Mouse (Mus musculus): ENCODE measurements around the gene Zfp865. TPM values are rescaled to one million over a fixed set of nuclear protein-coding genes. Genes with fewer than 3 reads are reported as not detected.

Zfp865 gene
- polyA plus RNA-seq (2016; fragmentation: Nextera tagmentation; extraction: Ambion mirVana) = 2.6 and 2.7 TPM in 2 replicates

DNA sequence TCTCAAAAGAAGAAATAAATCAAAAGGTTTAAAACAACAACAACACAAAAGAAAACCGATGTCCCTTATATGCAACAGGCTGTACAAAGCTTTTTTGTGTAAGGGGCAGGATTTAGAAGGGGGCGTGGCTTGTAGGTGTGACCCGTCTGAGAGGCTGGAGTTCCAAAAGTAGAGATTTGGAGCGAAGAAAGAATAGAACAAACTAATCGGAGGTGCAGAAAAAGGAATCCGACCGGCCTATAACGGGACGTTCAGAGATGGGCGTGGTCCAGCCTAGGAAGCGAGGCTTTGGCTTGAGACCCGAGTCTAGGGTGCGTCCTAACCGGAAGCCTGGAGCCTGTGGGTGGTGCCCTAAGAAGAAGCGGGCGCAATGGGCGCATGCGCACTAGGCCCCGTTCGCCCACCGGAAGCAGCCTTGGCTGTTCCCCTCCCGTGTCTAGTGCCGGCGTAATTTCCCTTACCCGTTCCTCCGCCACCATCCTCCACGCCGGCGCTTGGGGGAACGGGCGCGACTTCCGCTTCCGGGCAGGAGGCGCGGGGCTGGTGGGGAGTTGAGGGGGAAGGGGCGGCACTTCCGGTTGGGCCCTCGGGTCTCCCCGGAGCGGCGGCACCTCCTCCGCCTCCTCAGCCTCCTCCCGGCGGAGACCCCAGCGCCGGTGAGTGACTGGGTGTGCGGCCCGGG lies at the start of gene Zfp865, which contains the start of gene Ccdc106:
Zfp865 (plus strand) TSS at position 377 of the 682 bp plus-strand sequence.
Ccdc106 (plus strand) TSS at position 554 of the 682 bp plus-strand sequence.
- peak; percentile 87 for ATAC-seq
- Histone ChIP-seq H3K27me3 (replicated peaks) (no peaks in the 10 kb centered on the region), H3K9ac (peak within 1 kb of the TSS; percentile 95), H3K9me3 (replicated peaks) (0 out of 2 replicates have a peak, but pooled peaks cover 5% of the 10 kb centered on the region), H3K4me1 (peaks cover 44% of the 10 kb centered on the region), H3K4me2 (peak within 1 kb of the TSS; percentile 76), H3K36me3 (peaks cover 59% of the 10 kb centered on the region), H3K4me3 (peak within 1 kb of the TSS; percentile 88), H3K27ac (peak within 1 kb of the TSS; percentile 97)
- under 1% methylated on average over 44 of the region's 49 CpGs for WGBS (ENCODE audit: insufficient replicate concordance)

DNA sequence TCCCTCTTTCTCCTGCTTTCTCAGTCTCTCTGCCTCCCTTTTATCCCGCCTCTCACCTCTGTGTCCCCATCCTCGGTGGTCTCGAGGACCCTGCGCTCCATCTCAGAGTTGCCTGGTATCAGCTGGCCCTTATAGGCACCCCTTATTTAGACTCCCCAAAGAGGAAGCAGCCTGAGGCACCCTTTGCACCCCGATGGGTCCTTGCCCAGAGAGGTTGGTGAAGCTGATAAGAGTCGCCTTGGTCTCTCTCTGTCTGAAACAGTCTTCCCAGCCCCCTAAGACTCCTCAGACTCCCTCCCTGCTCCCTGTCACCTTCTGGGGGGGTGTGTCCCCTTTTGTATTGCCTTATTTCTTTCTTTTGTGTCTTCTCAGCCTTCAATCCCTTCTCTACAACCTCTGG lies 49.1 kb upstream of the Zfp865 start, which contains the start of gene Sbk3:
Sbk3 (minus strand) TSS at position 101 of the 400 bp plus-strand sequence.
- no peaks in the 10 kb centered on the region for H3K9me3 ChIP-seq (replicated peaks)
- no peak within 1 kb of the TSS for H3K9ac ChIP-seq
- no peak within 1 kb of the TSS for H3K4me3 ChIP-seq
- WGBS (ENCODE audit: insufficient replicate concordance) = 31% methylated on average over 6 of the region's 6 CpGs
- ATAC-seq = no peak
- peaks cover 14% of the 10 kb centered on the region for H3K27me3 ChIP-seq (replicated peaks)
- H3K4me1 ChIP-seq = no peaks in the 10 kb centered on the region
- H3K36me3 ChIP-seq = no peaks in the 10 kb centered on the region
- no peak within 1 kb of the TSS for H3K4me2 ChIP-seq
- no peak within 1 kb of the TSS for H3K27ac ChIP-seq

DNA sequence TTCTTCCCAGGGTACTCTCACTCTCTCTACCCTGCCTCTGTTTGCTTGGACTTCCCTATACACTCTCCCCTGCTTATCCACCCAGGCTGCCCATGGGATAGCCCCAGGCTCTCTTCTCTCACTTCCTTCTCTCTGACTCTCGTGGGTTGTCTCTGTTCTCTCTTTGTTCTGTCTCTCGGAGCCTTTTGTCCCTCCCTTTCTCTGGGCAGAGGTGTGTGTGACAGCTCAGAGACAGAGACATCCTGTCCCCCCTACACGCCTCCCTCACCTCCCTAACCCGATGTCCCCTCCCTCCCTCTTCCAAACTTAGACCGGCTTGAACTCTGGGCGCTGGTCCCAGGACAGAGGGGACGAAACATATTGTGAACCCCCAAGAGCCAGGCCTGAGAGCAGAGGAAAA lies 48.5 kb upstream of the Zfp865 start:
- Histone ChIP-seq H3K36me3 (no peaks in the 10 kb centered on the region), H3K27ac (no peak overlapping the region), H3K9ac (no peak overlapping the region), H3K4me2 (no peak overlapping the region), H3K27me3 (replicated peaks) (peaks cover 14% of the 10 kb centered on the region), H3K4me3 (no peak overlapping the region), H3K9me3 (replicated peaks) (no peaks in the 10 kb centered on the region), H3K4me1 (no peaks in the 10 kb centered on the region)
- no peak for ATAC-seq
- WGBS (ENCODE audit: insufficient replicate concordance) = 33% methylated on average over 7 of the region's 7 CpGs

DNA sequence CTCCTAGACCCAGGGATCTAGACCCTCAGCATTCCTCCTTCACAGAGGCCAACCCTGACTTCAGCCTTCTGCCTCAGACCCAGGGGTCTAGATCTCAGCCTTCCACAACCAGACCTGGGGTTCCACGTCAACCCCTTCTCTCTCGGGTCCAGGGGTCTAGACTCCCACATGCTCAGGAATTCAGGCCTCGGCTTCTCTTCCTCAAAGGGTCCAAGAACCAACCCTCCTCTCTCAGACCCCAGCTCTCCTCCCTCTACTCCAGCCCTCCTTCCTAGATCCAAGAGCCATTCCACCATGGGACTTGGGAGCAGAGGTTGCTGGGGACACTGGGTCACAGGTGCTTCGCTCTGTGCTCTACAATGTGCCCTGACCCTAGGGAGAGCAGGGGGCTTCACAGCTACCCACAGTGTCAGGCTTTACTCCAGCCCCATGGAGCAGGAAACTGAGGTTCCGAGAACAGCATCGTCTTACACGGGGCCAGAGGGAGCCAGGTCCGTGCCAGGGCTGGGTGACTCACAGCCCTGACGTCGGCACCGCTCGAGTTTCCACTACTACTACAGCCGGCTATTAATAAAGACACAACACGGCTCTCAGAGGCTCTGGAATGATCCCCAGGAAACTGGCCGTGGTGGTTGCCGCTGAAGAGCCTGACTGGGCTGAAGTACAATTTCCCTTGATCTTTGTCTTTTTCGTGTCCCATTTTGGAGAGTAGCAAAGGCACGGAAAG lies 47.7 kb upstream of the Zfp865 start:
- H3K4me3 ChIP-seq = no peak overlapping the region
- H3K4me1 ChIP-seq = no peaks in the 10 kb centered on the region
- no peaks in the 10 kb centered on the region for H3K36me3 ChIP-seq
- WGBS (ENCODE audit: insufficient replicate concordance) = 49% methylated on average over 18 of the region's 18 CpGs
- no peak overlapping the region for H3K9ac ChIP-seq
- H3K9me3 ChIP-seq (replicated peaks) = peaks cover 4% of the 10 kb centered on the region; the same call in 1 of the 2 replicates
- ATAC-seq = no peak
- no peak overlapping the region for H3K4me2 ChIP-seq
- H3K27ac ChIP-seq = no peak overlapping the region
- H3K27me3 ChIP-seq (replicated peaks) = peaks cover 14% of the 10 kb centered on the region

DNA sequence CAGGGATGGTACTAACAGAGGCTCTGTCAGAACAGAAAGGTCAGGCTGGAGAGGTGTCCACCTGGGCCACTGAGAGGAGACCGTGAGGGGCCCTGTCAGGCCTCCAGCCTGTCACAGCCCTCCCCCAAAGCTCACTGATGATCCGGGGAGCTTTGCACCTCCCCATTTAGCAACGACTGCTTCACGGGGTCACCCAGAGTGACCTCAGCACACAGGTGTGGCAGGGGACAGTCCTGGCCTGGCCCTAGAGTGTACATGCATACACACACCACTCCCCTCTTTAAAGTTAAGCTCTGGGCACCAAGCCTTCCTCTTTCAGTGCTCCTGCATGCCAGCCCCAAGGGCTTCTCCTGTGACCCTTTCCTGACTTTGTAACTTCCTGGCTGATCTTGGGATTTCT lies 44.7 kb upstream of the Zfp865 start:
- Histone ChIP-seq H3K9ac (no peak overlapping the region), H3K36me3 (no peaks in the 10 kb centered on the region), H3K27ac (no peak overlapping the region), H3K9me3 (replicated peaks) (peaks cover 4% of the 10 kb centered on the region; the same call in 1 of the 2 replicates), H3K4me2 (no peak overlapping the region), H3K4me1 (no peaks in the 10 kb centered on the region), H3K4me3 (no peak overlapping the region), H3K27me3 (replicated peaks) (peaks cover 14% of the 10 kb centered on the region)
- WGBS (ENCODE audit: insufficient replicate concordance) = 29% methylated on average over 4 of the region's 4 CpGs
- peak; percentile 44; the same call in 1 of the 2 replicates for ATAC-seq

DNA sequence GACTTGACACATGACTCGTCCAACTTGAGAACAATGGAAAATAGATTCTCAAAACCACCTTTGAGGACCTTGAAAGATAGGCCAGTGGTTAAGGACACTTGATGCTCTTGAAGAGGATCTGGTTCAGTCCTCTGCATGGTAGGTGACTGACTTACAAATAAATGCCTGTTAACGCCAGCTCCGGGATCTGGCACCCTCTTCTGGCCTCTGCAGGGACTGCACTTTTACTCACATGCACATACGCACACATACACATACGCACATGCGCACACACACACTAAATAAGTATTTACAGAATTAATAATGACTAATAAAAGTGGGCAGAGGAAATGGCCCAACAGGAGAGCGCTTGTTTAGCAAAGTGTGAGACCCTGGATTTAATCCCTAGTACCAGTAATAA lies 43.3 kb upstream of the Zfp865 start:
- Histone ChIP-seq H3K4me2 (no peak overlapping the region), H3K9ac (no peak overlapping the region), H3K27me3 (replicated peaks) (peaks cover 10% of the 10 kb centered on the region), H3K27ac (no peak overlapping the region), H3K9me3 (replicated peaks) (peaks cover 4% of the 10 kb centered on the region; the same call in 1 of the 2 replicates), H3K4me1 (no peaks in the 10 kb centered on the region), H3K4me3 (no peak overlapping the region), H3K36me3 (no peaks in the 10 kb centered on the region)
- ATAC-seq = no peak
- WGBS (ENCODE audit: insufficient replicate concordance) = 77% methylated on average over 7 of the region's 7 CpGs

DNA sequence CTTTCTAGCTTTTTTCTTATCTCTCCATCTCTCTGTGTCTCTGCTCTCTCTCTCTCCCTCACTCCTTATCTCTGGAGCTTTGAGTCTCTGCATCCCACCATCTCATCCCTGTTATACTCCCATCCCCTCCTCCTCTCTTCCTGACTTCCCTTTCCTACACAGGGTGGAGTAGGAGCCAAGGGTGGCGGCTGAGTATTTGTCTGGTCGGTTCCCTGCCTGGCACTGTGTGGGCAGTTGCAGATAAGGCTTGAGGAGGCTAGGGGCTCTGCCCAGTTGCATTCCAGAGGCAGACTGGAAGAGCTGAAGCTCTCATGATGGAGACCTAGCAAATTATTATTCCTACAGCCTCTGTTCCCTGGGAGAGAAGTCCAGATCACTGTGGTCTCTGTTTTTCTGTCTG lies 31.9 kb upstream of the Zfp865 start:
- H3K4me1 ChIP-seq = no peaks in the 10 kb centered on the region
- no peak overlapping the region for H3K4me3 ChIP-seq
- peaks cover 25% of the 10 kb centered on the region for H3K27me3 ChIP-seq (replicated peaks)
- H3K36me3 ChIP-seq = peaks cover 11% of the 10 kb centered on the region
- H3K27ac ChIP-seq = no peak overlapping the region
- ATAC-seq = no peak
- H3K4me2 ChIP-seq = no peak overlapping the region
- no peak overlapping the region for H3K9ac ChIP-seq
- 43% methylated on average over 2 of the region's 2 CpGs for WGBS (ENCODE audit: insufficient replicate concordance)
- H3K9me3 ChIP-seq (replicated peaks) = no peaks in the 10 kb centered on the region

DNA sequence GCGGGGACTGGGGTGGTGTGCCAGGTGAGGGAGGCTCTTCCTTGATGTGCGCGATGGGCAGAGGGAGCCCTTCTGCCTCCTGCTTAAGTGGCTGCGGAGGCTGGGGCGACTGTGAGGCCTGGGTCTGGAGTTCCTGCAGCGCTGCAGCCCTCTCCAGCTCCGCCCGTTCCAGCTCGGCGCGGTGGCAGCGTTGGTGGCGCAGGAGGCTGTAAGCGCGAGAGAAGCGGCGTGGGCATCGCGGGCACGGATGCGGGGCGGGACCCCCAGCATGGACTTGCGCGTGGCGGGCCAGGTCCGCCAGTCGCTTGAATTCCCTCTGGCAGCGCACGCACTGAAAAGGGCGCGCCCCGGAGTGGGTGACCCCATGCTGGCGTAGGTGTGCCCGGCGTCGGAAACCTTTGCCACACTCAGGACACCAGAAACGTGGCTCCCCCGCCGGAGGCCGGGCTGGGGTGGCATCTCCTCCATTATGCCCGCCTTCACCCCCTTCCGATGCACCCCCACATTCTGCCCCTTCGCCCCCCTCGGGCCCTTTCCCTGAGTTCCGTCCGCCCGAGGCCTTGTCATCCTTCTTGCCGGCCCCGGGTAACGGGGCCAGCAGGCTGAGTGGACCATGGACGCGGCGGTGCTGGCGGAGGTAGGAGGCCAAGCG lies 26.7 kb upstream of the Zfp865 start:
- Histone ChIP-seq H3K9ac (no peak overlapping the region), H3K9me3 (replicated peaks) (no peaks in the 10 kb centered on the region), H3K4me1 (no peaks in the 10 kb centered on the region), H3K4me2 (no peak overlapping the region), H3K27me3 (replicated peaks) (peaks cover 63% of the 10 kb centered on the region), H3K27ac (no peak overlapping the region), H3K36me3 (peaks cover 17% of the 10 kb centered on the region), H3K4me3 (no peak overlapping the region)
- 22% methylated on average over 55 of the region's 55 CpGs for WGBS (ENCODE audit: insufficient replicate concordance)
- ATAC-seq = no peak

DNA sequence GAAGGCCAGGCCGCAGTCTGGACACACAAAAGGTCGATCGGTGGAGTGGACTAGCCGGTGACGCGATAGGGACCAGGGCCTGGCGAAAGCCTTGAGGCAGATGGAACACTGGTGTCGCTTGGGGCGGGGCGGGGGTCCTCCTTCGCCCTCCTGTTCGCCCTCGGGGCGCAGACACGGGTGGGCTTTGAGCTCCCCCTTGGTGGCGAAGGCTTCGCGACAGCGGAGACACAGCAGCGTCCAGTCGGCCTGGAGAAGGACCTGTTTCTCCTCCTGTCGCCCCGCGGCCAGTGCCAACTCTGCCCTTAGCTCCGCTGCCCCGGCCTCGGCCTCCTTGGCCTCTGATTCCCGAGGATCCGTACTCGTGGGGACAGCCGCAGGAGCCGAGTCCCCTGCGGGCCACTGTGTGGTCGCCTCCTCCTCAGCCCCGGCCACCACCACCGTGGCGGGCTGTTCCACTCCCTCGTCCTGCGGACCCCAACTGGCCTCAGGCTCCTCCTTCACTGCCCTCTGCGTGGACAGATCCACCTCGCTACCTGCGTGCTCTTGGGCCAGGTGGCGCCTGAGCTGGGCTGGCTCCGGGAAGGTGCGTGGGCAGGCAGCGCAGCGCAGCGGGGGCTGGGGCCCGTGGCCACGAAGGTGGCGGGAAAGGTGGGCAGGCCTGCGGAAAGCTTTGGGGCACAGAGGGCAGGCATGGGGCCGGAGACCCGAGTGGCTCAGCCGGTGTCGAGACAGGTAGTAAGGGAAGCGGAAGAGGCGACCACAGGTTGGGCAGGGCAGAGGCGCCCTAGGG lies 26.0 kb upstream of the Zfp865 start:
- Histone ChIP-seq H3K4me1 (no peaks in the 10 kb centered on the region), H3K9ac (no peak overlapping the region), H3K36me3 (peaks cover 17% of the 10 kb centered on the region), H3K27ac (no peak overlapping the region), H3K27me3 (replicated peaks) (peaks cover 63% of the 10 kb centered on the region), H3K4me3 (no peak overlapping the region), H3K9me3 (replicated peaks) (no peaks in the 10 kb centered on the region), H3K4me2 (0 out of 2 replicates have a peak overlapping the region, but pooled peaks have one; percentile 3)
- ATAC-seq = no peak
- WGBS (ENCODE audit: insufficient replicate concordance) = 31% methylated on average over 59 of the region's 59 CpGs

DNA sequence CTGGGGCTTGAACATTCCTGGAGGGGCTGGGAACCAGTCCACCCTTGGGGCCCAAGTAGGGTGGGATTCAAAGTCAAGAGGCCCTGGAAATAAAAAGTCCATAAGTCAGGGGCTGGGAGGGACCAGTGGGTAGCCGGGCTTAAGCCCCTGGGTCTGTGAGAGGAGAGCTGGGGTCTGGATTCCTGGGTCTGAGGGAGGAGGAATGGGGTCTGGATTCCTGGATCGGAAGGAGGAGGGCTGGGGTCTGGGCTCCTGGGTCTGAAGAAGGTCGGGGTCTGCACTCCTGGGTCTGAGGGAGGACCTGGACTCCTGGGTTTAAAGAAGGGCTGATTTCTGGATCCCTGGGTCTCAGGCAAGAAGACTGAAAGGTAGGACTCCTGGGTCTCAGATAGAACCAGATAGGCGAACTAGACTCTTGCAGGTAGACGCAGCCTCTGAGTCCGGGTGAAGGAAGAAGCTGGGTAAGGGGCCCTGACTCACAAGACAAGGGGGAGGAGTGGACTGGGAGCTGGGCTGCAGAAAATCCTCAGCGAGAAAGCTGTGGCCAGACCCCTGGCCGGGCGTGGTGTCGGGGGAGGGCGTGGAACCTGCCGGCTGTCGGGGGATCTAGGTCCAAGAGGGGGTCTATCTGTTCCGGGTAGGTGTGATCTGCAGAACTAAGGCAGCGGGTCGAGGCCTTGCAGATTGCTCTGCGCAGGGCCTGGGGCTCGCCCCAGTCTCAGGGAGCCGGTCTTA lies 24.7 kb upstream of the Zfp865 start:
- peak; percentile 13; the same call in 1 of the 2 replicates for ATAC-seq
- no peak overlapping the region for H3K27ac ChIP-seq
- 7% methylated on average over 19 of the region's 19 CpGs for WGBS (ENCODE audit: insufficient replicate concordance)

More for the DNA sequence above, 24.7 kb upstream of the Zfp865 start:
- Histone ChIP-seq H3K36me3 (peaks cover 17% of the 10 kb centered on the region), H3K27me3 (replicated peaks) (peaks cover 63% of the 10 kb centered on the region), H3K9ac (peak overlapping the region; percentile 61; the same call in 1 of the 2 replicates), H3K4me1 (no peaks in the 10 kb centered on the region), H3K9me3 (replicated peaks) (no peaks in the 10 kb centered on the region), H3K4me2 (peak overlapping the region; percentile 65), H3K4me3 (peak overlapping the region; percentile 56)
